Mouse (Mus musculus): ENCODE data around the gene Zp3r. TPM values are rescaled to one million over a fixed set of nuclear protein-coding genes. Genes with fewer than 3 reads are reported as not detected.
"Not testable (repeated sequence)": the region's sequence is repeated elsewhere in the genome, so short reads cannot be mapped to it uniquely, and the experiment has no call there.

The Zp3r gene
- not detected in 2 replicates for polyA plus RNA-seq (2016; fragmentation: Nextera tagmentation; extraction: Ambion mirVana)

DNA sequence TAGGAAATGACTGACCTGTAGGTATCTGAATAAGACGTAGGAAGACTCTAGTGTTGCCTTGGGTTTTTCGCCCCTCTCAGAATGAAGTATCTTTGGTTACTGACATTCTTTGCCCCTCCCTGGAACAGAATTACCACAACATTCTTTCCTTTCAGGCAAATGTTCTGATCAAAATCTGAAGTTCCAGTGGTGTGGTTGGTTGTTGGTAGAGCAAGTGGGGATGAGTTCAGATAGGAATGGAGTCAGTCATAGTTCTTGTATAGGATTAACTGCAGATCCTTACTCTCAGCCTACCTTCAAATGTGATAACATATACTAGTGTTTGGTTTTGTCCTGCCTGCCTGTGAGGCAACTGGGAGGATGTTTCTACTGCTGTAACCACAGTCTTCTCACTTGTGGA is at the start of gene Zp3r:
Gene Zp3r (minus strand): TSS at position 101 of the 400 bp plus-strand sequence.
- H3K9ac ChIP-seq, result no peak within 1 kb of the TSS
- H3K36me3 ChIP-seq, result no peaks in the 10 kb centered on the region
- ATAC-seq (ENCODE audit: low FRiP score, low read depth), result no peak
- no peaks in the 10 kb centered on the region for H3K27me3 ChIP-seq (replicated peaks)
- H3K4me1 ChIP-seq, result no peaks in the 10 kb centered on the region
- no peak within 1 kb of the TSS for H3K4me3 ChIP-seq
- 93% methylated on average over 2 of the region's 2 CpGs for WGBS
- H3K9me3 ChIP-seq, result no peaks in the 10 kb centered on the region
- H3K4me2 ChIP-seq (replicated peaks), result no peak within 1 kb of the TSS
- no peak within 1 kb of the TSS for H3K27ac ChIP-seq

DNA sequence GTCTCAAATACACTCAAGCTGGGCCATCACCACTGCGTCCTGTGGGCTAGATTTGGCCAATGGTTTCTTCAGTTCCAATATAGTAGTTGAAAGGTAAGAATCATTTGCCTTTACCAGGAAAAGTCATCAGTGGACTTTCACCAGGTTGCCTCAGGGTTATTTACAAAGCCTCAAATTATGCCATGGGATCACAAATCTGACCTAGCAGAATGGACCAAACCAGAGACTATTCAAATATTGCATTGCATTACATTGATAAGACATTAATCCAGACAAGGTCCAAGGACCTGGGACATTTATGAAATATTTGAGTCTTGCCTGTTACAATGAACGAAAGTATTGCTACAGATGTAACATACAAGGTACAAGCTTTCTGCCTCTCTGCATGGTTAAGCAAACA is 49.1 kb upstream of the Zp3r start:
- no peaks in the 10 kb centered on the region for H3K36me3 ChIP-seq
- no peak overlapping the region for H3K4me2 ChIP-seq (replicated peaks)
- no peaks in the 10 kb centered on the region for H3K27me3 ChIP-seq (replicated peaks)
- 82% methylated on average over 2 of the region's 2 CpGs for WGBS
- H3K4me1 ChIP-seq, result no peaks in the 10 kb centered on the region
- ATAC-seq (ENCODE audit: low FRiP score, low read depth), result no peak
- H3K9me3 ChIP-seq, result no peaks in the 10 kb centered on the region
- no peak overlapping the region for H3K9ac ChIP-seq
- no peak overlapping the region for H3K4me3 ChIP-seq
- H3K27ac ChIP-seq, result no peak overlapping the region

DNA sequence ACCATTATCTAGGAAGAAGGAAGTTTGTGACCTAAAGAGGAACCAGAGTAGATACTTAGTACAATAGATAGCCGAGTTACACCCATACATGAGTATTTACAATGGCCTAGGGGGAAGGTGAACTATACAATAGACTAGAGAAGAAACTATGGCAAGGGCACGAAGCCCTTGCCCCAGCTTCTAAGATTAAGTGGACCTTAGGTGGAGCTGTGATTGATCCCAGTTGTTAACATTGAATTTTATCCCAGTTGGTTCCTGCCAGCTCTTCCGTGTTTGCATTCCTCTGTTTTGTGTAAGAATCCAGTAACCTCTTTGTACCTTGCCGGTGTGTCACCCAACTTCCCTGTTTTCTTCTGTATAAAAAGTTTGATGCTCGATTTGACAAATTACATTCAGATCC is 34.2 kb upstream of the Zp3r start:
- not testable (repeated sequence) for H3K36me3 ChIP-seq; ATAC-seq (ENCODE audit: low FRiP score, low read depth); H3K27ac ChIP-seq; H3K4me3 ChIP-seq; H3K9ac ChIP-seq; H3K4me2 ChIP-seq (replicated peaks); H3K27me3 ChIP-seq (replicated peaks); H3K9me3 ChIP-seq; H3K4me1 ChIP-seq
- 90% methylated on average over 5 of the region's 5 CpGs for WGBS

DNA sequence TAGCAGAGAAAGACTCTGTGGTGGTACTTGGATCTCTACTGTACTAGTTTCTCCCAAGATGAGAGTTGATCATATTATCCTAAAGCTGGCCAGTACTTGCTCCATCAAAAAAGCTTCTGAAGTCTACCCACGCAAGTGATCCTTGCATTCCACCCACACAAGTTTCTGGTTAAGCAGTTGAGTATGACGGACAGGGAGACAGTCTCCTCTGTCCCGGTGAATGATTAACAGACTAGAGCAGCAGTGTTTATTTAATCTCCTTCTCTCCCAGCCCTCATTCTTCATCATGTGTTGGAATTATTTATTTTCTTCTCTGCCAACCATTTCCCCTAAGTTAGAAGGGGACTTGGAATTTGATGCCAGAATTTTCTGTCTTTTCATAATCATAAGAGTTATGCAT is 32.0 kb upstream of the Zp3r start, which contains the start of gene C4bp:
Gene C4bp (minus strand): TSS at position 179 of the 400 bp plus-strand sequence.
- Histone ChIP-seq H3K4me3 (no peak within 1 kb of the TSS), H3K4me1 (no peaks in the 10 kb centered on the region), H3K27me3 (replicated peaks) (no peaks in the 10 kb centered on the region), H3K9me3 (no peaks in the 10 kb centered on the region), H3K36me3 (no peaks in the 10 kb centered on the region), H3K4me2 (replicated peaks) (no peak within 1 kb of the TSS), H3K9ac (no peak within 1 kb of the TSS), H3K27ac (no peak within 1 kb of the TSS)
- WGBS, result 87% methylated on average over 3 of the region's 3 CpGs
- no peak for ATAC-seq (ENCODE audit: low FRiP score, low read depth)

DNA sequence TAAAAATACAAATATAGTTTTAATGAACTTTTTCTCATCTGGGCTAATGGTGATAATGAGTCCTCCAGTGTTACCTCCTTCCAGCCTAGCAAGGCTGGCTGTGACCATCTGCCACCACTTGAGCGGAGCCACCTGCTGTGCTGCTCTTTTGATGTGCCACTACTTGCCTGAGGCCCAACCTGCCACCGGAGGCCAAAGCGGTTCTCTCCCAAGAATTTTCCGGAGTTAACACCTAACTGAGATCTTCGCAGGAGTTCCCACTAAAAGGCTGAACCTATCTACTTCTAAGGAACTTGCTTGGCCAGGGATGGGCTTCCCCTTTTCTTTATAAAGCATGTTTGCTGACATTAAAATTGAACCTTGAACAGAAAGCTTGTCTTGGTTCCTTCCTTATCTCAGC is 30.2 kb upstream of the Zp3r start:
- not testable (repeated sequence) for ATAC-seq (ENCODE audit: low FRiP score, low read depth); H3K27ac ChIP-seq; H3K4me2 ChIP-seq (replicated peaks); H3K4me3 ChIP-seq; H3K4me1 ChIP-seq; H3K27me3 ChIP-seq (replicated peaks); H3K9ac ChIP-seq; H3K36me3 ChIP-seq; H3K9me3 ChIP-seq
- 32% methylated on average over 5 of the region's 5 CpGs for WGBS

DNA sequence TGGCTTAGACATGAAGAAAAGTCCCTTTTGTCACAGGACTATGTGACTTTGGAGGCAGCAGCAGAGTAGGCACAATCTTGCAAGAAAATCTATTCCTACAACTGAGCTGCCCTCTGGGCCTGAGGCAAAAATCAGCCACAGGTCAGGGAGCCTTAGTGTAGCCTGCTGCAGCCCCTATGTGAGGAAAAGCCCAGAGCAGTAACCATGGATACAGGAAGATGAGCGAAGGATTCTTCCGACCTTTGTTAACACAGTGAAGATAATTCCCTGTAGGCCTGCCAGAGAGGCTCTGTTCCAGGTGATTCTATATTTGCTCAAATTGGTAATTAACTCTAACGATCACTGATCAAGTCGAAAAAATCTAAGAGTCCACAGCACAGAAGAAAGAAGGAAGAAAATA is 14.7 kb upstream of the Zp3r start:
- Histone ChIP-seq H3K9me3 (no peaks in the 10 kb centered on the region), H3K27me3 (replicated peaks) (no peaks in the 10 kb centered on the region), H3K4me3 (no peak overlapping the region), H3K36me3 (no peaks in the 10 kb centered on the region), H3K27ac (no peak overlapping the region), H3K4me1 (no peaks in the 10 kb centered on the region), H3K4me2 (replicated peaks) (no peak overlapping the region), H3K9ac (no peak overlapping the region)
- no peak for ATAC-seq (ENCODE audit: low FRiP score, low read depth)
- WGBS, result 74% methylated on average over 4 of the region's 4 CpGs

DNA sequence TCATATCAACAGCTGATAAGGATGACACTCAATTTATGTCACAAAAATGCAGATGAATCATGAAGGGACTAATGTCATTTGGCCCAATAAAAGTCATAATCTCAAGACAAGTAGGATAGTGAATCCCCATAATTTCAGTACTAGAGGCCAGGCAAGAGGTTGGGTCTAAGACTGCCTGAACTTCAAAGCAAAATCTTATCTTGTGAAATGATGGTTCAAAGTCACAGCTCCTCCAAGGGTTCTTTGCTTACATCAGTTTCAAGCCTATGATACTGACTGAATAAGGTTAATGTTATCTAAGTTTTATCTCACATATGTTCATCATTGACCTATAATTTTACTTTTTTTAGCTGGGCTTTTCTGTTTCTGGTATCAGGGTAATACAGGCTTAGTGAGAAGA is 11.5 kb upstream of the Zp3r start:
- no peak overlapping the region for H3K9ac ChIP-seq
- no peaks in the 10 kb centered on the region for H3K36me3 ChIP-seq
- ATAC-seq (ENCODE audit: low FRiP score, low read depth), result no peak
- no peak overlapping the region for H3K27ac ChIP-seq
- H3K4me2 ChIP-seq (replicated peaks), result no peak overlapping the region
- no peak overlapping the region for H3K4me3 ChIP-seq
- no peaks in the 10 kb centered on the region for H3K9me3 ChIP-seq
- H3K27me3 ChIP-seq (replicated peaks), result no peaks in the 10 kb centered on the region
- no peaks in the 10 kb centered on the region for H3K4me1 ChIP-seq

DNA sequence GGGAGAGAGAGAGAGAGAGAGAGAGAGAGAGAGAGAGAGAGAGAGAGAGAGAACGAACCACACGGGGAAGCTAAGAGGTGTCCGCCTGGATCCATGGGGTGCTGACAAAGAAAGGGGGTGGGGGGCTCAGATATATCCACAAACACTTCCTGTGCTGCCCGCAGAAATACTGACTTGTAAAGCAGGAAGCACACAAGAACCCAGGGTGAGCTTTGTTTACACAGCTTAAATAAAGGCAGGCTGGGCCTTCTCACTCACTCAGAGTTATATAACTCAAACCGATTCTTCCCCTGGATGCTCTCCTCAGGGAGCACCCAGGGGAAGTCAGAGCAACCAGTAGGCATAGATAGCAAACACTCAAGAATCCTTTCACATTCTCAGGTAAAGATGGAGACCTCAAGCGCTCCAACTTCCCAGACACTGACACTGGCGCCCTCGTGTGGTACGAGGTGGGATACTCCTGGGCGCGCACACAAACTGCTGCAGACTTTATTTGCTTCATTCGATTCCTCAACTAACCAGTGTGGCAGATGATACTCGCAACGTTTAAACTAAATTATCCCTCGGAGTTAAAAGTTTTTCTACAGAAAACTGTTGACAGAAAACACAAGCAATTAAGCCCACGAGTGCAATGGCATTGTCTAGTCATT is 4.5 kb upstream of the Zp3r start:
- H3K9ac ChIP-seq, result no peak overlapping the region
- no peak overlapping the region for H3K27ac ChIP-seq
- H3K4me2 ChIP-seq (replicated peaks), result no peak overlapping the region
- H3K4me1 ChIP-seq, result no peaks in the 10 kb centered on the region
- 35% methylated on average over 16 of the region's 16 CpGs for WGBS
- H3K36me3 ChIP-seq, result no peaks in the 10 kb centered on the region
- no peaks in the 10 kb centered on the region for H3K27me3 ChIP-seq (replicated peaks)
- H3K4me3 ChIP-seq, result no peak overlapping the region
- no peak; the same call in 1 of the 2 replicates for ATAC-seq (ENCODE audit: low FRiP score, low read depth)
- H3K9me3 ChIP-seq, result no peaks in the 10 kb centered on the region

DNA sequence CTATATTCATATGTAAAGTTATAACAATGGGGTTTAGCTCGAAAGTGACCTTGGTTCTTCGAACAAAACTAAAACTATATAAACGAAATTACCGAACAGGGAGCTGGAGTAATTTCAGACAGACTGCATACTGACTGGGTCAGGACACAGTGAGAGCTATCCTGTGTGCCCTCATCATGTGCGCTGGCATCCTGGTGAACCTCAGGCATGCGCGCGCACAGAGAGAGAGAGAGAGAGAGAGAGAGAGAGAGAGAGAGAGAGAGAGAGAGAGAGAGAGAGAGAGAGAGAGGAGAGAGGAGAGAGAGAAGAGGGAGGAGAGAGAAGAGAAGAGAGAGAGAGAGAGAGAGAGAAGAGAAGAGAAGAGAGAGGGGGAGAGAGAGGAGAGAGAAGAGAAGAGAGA is 3.9 kb upstream of the Zp3r start:
- H3K4me2 ChIP-seq (replicated peaks), result no peak overlapping the region
- WGBS, result 92% methylated on average over 8 of the region's 8 CpGs
- no peaks in the 10 kb centered on the region for H3K36me3 ChIP-seq
- H3K9ac ChIP-seq, result no peak overlapping the region
- no peak for ATAC-seq (ENCODE audit: low FRiP score, low read depth)
- no peak overlapping the region for H3K27ac ChIP-seq
- H3K9me3 ChIP-seq, result no peaks in the 10 kb centered on the region
- no peaks in the 10 kb centered on the region for H3K4me1 ChIP-seq
- H3K27me3 ChIP-seq (replicated peaks), result no peaks in the 10 kb centered on the region
- H3K4me3 ChIP-seq, result no peak overlapping the region

DNA sequence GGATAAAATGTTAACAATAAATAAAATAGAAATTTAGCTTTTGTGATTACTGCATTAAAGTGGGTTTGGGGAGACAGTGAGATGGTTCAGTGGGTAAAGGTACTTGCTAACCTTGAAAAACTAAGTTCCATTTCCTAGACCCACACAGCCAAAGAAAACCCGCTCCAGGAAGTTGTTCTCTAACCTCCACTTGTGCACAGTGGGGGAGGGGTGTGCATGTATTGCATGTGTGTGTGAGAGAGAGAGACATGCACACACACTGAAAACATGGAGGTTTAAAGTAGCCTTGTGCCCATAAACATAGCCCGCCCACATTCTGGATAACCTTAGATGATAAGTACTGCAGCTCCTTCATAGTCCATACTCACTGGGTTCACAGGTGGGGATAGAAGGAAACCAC is 33.1 kb downstream of the Zp3r start:
- Histone ChIP-seq H3K4me1 (no peaks in the 10 kb centered on the region), H3K27ac (no peak overlapping the region), H3K4me3 (no peak overlapping the region), H3K27me3 (replicated peaks) (no peaks in the 10 kb centered on the region), H3K36me3 (no peaks in the 10 kb centered on the region), H3K9ac (no peak overlapping the region), H3K9me3 (no peaks in the 10 kb centered on the region), H3K4me2 (replicated peaks) (no peak overlapping the region)
- no peak for ATAC-seq (ENCODE audit: low FRiP score, low read depth)
- 92% methylated on average over 2 of the region's 2 CpGs for WGBS

DNA sequence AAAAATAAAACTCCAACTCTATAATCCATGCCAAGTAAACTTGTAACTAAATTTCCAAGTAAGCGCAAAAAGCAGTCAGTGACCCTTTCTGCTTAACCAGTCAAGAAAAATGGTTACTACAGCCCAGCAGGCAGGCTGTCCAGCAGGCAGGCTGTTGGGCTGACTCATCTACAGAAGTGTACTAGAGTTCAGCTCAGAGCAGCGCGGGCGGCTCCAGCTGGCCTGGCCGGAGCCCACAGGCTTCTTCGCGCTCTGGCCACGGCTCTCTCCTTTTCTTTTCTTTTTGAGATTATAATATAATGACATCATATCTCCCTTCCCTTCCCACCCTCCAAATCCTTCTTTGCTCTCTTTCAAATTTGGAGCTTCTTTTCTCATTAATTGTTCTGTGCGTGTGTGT is 40.8 kb downstream of the Zp3r start:
- no peak overlapping the region for H3K4me2 ChIP-seq (replicated peaks)
- 88% methylated on average over 9 of the region's 9 CpGs for WGBS
- no peak overlapping the region for H3K9ac ChIP-seq
- no peak overlapping the region for H3K4me3 ChIP-seq
- H3K9me3 ChIP-seq, result no peaks in the 10 kb centered on the region
- H3K27ac ChIP-seq, result no peak overlapping the region
- H3K36me3 ChIP-seq, result no peaks in the 10 kb centered on the region
- no peaks in the 10 kb centered on the region for H3K27me3 ChIP-seq (replicated peaks)
- no peaks in the 10 kb centered on the region for H3K4me1 ChIP-seq
- no peak for ATAC-seq (ENCODE audit: low FRiP score, low read depth)

DNA sequence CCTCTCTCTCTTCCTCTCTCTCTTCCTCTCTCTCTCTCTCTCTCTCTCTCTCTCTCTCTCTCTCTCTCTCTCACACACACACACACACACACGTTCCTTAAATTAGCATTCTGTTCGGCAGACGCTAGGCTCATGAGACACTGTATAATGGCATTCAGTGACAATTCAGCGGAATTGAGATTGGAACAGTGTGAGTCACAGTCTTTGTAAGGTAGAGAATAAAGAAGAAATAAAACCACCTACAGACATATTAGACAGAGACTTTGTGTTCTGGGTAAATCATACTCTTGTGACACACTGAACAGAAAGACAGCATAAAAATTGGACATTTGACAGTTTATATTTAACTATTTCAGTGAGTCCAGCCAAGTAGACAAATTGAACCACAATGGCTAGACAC is 53.0 kb downstream of the Zp3r start:
- WGBS, result 73% methylated on average over 4 of the region's 4 CpGs
- H3K27me3 ChIP-seq (replicated peaks), result no peaks in the 10 kb centered on the region

DNA sequence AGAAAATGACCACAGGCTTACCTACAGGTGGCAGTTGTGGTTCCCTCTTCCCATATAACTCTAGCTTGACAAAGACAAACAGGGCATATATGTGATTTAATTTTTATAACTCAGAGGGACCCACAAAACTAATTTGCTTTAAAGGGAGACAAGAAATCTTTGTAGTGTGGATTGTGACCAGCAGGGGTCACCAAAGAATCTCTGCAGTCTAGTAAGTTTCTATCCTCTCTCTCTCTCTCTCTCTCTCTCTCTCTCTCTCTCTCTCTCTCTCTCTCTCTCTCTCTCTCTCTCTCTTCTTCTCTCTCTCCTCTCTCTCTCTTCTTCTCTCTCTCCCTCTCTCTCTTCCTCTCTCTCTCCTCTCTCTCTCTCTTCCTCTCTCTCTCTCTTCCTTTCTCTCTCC is 53.5 kb downstream of the Zp3r start:
- Histone ChIP-seq H3K27ac (no peak overlapping the region), H3K27me3 (replicated peaks) (no peaks in the 10 kb centered on the region), H3K4me3 (no peak overlapping the region), H3K9ac (no peak overlapping the region), H3K4me2 (replicated peaks) (no peak overlapping the region), H3K4me1 (no peaks in the 10 kb centered on the region), H3K9me3 (no peaks in the 10 kb centered on the region), H3K36me3 (no peaks in the 10 kb centered on the region)
- ATAC-seq (ENCODE audit: low FRiP score, low read depth), result no peak

More for the DNA sequence above, 53.0 kb downstream of the Zp3r start:
- no peak overlapping the region for H3K4me2 ChIP-seq (replicated peaks)
- ATAC-seq (ENCODE audit: low FRiP score, low read depth), result no peak
- H3K4me3 ChIP-seq, result no peak overlapping the region
- no peak overlapping the region for H3K9ac ChIP-seq
- H3K9me3 ChIP-seq, result no peaks in the 10 kb centered on the region
- H3K36me3 ChIP-seq, result no peaks in the 10 kb centered on the region
- H3K27ac ChIP-seq, result no peak overlapping the region
- no peaks in the 10 kb centered on the region for H3K4me1 ChIP-seq

All from neural tube, embryonic 12.5 days (tissue).